Mouse (Mus musculus) splenic B cell, adult 2 months (primary cell): ENCODE measurements around the gene Gpsm1.
A peak's percentile ranks its signal among the peaks of the same experiment; 100 is the strongest.

ENCODE experiments used
- DNase-seq: peaks from one replicate; pipeline ENCODE4 v3.0.0-alpha.2; 2011; ENCODE audit warnings: low read depth, low spot score
- H3K27me3 ChIP-seq: 2 replicates; pipeline ENCODE4 v1.6.1; 2012; ENCODE audit warnings: mild to moderate bottlenecking, low read length, moderate library complexity, mixed read lengths; ENCODE audit not compliant: control insufficient read depth, poor library complexity, insufficient read depth, severe bottlenecking
- H3K36me3 ChIP-seq: 2 replicates; pipeline ENCODE4 v1.6.1; 2012; ENCODE audit warnings: mild to moderate bottlenecking, low read length, moderate library complexity, mixed read lengths; ENCODE audit not compliant: control insufficient read depth, poor library complexity, insufficient read depth, severe bottlenecking

The Gpsm1 gene

GRCm38 (mm10) chr2:26315072-26315924 is at the start of gene Gpsm1:
Gene Gpsm1 (plus strand): TSS chr2:26315515.
- no peaks in the 10 kb centered on the region for H3K27me3 ChIP-seq
- peak; percentile 77 for DNase-seq
- H3K36me3 ChIP-seq, result no peaks in the 10 kb centered on the region

- no peak for DNase-seq
- H3K36me3 ChIP-seq, result no peaks in the 10 kb centered on the region
- H3K27me3 ChIP-seq, result no peaks in the 10 kb centered on the region
Observed at GRCm38 (mm10) chr2:26266066-26266742, 49.1 kb upstream of the Gpsm1 start.

GRCm38 (mm10) chr2:26268216-26268615 is 47.1 kb upstream of the Gpsm1 start:
- H3K36me3 ChIP-seq, result no peaks in the 10 kb centered on the region
- no peak for DNase-seq
- H3K27me3 ChIP-seq, result no peaks in the 10 kb centered on the region

GRCm38 (mm10) chr2:26273611-26274010 is 41.7 kb upstream of the Gpsm1 start:
- Histone ChIP-seq H3K36me3 (no peaks in the 10 kb centered on the region), H3K27me3 (no peaks in the 10 kb centered on the region)
- peak; percentile 19 for DNase-seq

- H3K36me3 ChIP-seq, result no peaks in the 10 kb centered on the region
- no peaks in the 10 kb centered on the region for H3K27me3 ChIP-seq
- DNase-seq, result no peak
Observed at GRCm38 (mm10) chr2:26279712-26280111, 35.6 kb upstream of the Gpsm1 start.

- DNase-seq, result no peak
- Histone ChIP-seq H3K36me3 (no peaks in the 10 kb centered on the region), H3K27me3 (no peaks in the 10 kb centered on the region)
Observed at GRCm38 (mm10) chr2:26280594-26280993, 34.7 kb upstream of the Gpsm1 start.

GRCm38 (mm10) chr2:26285804-26286203 is 29.5 kb upstream of the Gpsm1 start:
- no peaks in the 10 kb centered on the region for H3K27me3 ChIP-seq
- DNase-seq, result no peak

GRCm38 (mm10) chr2:26286391-26286790 is 28.9 kb upstream of the Gpsm1 start:
- no peak for DNase-seq
- Histone ChIP-seq H3K36me3 (no peaks in the 10 kb centered on the region), H3K27me3 (no peaks in the 10 kb centered on the region)

More at GRCm38 (mm10) chr2:26285804-26286203, 29.5 kb upstream of the Gpsm1 start:
- no peaks in the 10 kb centered on the region for H3K36me3 ChIP-seq

GRCm38 (mm10) chr2:26290133-26290532 is 25.2 kb upstream of the Gpsm1 start:
- Histone ChIP-seq H3K36me3 (no peaks in the 10 kb centered on the region), H3K27me3 (no peaks in the 10 kb centered on the region)
- DNase-seq, result no peak

- Histone ChIP-seq H3K36me3 (no peaks in the 10 kb centered on the region), H3K27me3 (no peaks in the 10 kb centered on the region)
- no peak for DNase-seq
Observed at GRCm38 (mm10) chr2:26294457-26294856, 20.9 kb upstream of the Gpsm1 start, which contains the start of gene Ccdc187. Gene Ccdc187 (minus strand): TSS chr2:26294557.

- H3K27me3 ChIP-seq, result no peaks in the 10 kb centered on the region
- no peaks in the 10 kb centered on the region for H3K36me3 ChIP-seq
- no peak for DNase-seq
Observed at GRCm38 (mm10) chr2:26296606-26297195, 18.6 kb upstream of the Gpsm1 start.

GRCm38 (mm10) chr2:26298208-26298855 is 17.0 kb upstream of the Gpsm1 start:
- H3K27me3 ChIP-seq, result no peaks in the 10 kb centered on the region
- no peak for DNase-seq
- H3K36me3 ChIP-seq, result no peaks in the 10 kb centered on the region

- Histone ChIP-seq H3K27me3 (no peaks in the 10 kb centered on the region), H3K36me3 (no peaks in the 10 kb centered on the region)
- no peak for DNase-seq
Observed at GRCm38 (mm10) chr2:26298856-26299230, 16.5 kb upstream of the Gpsm1 start.

GRCm38 (mm10) chr2:26299336-26299735 is 16.0 kb upstream of the Gpsm1 start:
- no peak for DNase-seq
- H3K36me3 ChIP-seq, result no peaks in the 10 kb centered on the region
- H3K27me3 ChIP-seq, result no peaks in the 10 kb centered on the region
